Mouse (Mus musculus): ENCODE measurements around the gene Gm16181. TPM values are rescaled to one million over a fixed set of nuclear protein-coding genes. Genes with fewer than 3 reads are reported as not detected.

Gm16181 gene
- total RNA-seq, 4 experiments from 2014 or later, result not detected

- DNase-seq (ENCODE audit: low spot score in 2 of 2), result no peak
These were observed 49.2 kb downstream of the Gm16181 start for GRCm38 (mm10) chr17:35269653-35270347.

DNA sequence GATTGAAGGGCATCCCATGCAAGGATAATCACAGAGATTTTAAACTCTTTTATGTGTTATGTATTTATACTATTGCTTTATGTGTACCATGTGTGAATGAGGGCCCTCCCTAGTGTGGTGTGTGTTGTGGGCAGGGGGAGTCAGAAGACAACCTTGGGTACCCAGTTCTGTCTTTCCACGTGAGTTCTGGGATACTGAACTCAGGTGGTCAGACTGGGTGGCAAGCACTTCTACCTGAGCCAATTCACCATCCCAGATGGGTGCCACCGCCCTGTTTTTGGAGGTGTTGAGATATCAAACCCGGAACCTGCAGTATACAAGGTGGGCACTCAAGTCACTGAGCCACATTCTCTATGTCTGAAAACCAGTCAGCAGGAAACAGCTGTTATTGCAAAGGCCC lies 51.6 kb downstream of the Gm16181 start:
- DNase-seq (ENCODE audit: low spot score in 2 of 2), result no peak

Small RNA genes lying within 50 kb of the gene (microRNA-seq; reads per million reads assigned to microRNA genes)
- gene Mir6973a, result 0 reads per million in 2 experiments
- gene Mir6974, result 0.21 to 0.22 reads per million in 2 experiments
- 0.21 to 0.22 reads per million in 2 experiments for gene Mir6975
- 0 to 0.66 reads per million in 2 experiments for gene Mir8094

Other genes with a start within 250 kb of the Gm16181 start
- 10 to 100 TPM; 11.9 to 17.5 (median 13.7) TPM for gene Hspa1a, start 248.7 kb upstream of the Gm16181 start, total RNA-seq (2022)
- gene Hspa1l, start 248.1 kb upstream of the Gm16181 start, total RNA-seq (2022), result under 1 TPM; 0.24 to 0.72 (median 0.58) TPM
- 10 to 100 TPM; 14.1 to 22.5 (median 17.3) TPM for gene Lsm2, start 239.0 kb upstream of the Gm16181 start, total RNA-seq (2022)
- 10 to 100 TPM; 43.5 to 53.0 (median 48.2) TPM for gene Vars, start 219.8 kb upstream of the Gm16181 start, total RNA-seq (2022)
- 1 to 10 TPM in 3 of 4 experiments, under 1 TPM in 1; 0.95 to 1.5 (median 1.3) TPM for gene Vwa7, start 204.3 kb upstream of the Gm16181 start, total RNA-seq (2022)
- gene Sapcd1, start 192.8 kb upstream of the Gm16181 start, total RNA-seq (2022), result under 1 TPM in 2 of 4 experiments, not detected in 2; 0.59 to 0.67 TPM
- 1 to 10 TPM in 1 of 4 experiments, under 1 TPM in 2, not detected in 1; 0.34 to 1.2 (median 0.78) TPM for gene Msh5, start 174.1 kb upstream of the Gm16181 start, total RNA-seq (2022)
- gene Clic1, start 170.9 kb upstream of the Gm16181 start, total RNA-seq (2022), result 10 to 100 TPM; 10.2 to 18.3 (median 11.8) TPM
- gene Ddah2, start 161.8 kb upstream of the Gm16181 start, total RNA-seq (2022), result 10 to 100 TPM; 13.1 to 20.2 (median 14.8) TPM
- gene Ly6g6c, start 155.4 kb upstream of the Gm16181 start, total RNA-seq (2022), result not detected
- under 1 TPM in 1 of 4 experiments, not detected in 3; 0.15 TPM for gene Mpig6b, start 154.7 kb upstream of the Gm16181 start, total RNA-seq (2022)
- gene Ly6g6e, start 143.9 kb upstream of the Gm16181 start, total RNA-seq (2022), result 1 to 10 TPM; 3.7 to 4.9 (median 4.0) TPM
- gene Ly6g6d, start 142.8 kb upstream of the Gm16181 start, total RNA-seq (2022), result 1 to 10 TPM in 3 of 4 experiments, under 1 TPM in 1; 0.70 to 1.8 (median 1.3) TPM
- under 1 TPM in 2 of 4 experiments, not detected in 2; 0.50 to 0.54 TPM for gene Ly6g6f, start 135.2 kb upstream of the Gm16181 start, total RNA-seq (2022)
- gene Abhd16a, start 131.6 kb upstream of the Gm16181 start, total RNA-seq (2022), result 100 to 1,000 TPM; 117 to 125 (median 121) TPM
- not detected for gene Ly6g5c, start 112.6 kb upstream of the Gm16181 start, total RNA-seq (2022)
- gene Ly6g5b, start 105.4 kb upstream of the Gm16181 start, total RNA-seq (2022), result under 1 TPM; 0.32 to 1.00 (median 0.46) TPM
- gene Gpank1, start 99.4 kb upstream of the Gm16181 start, total RNA-seq (2022), result 10 to 100 TPM; 19.7 to 24.5 (median 22.8) TPM
- 100 to 1,000 TPM; 188 to 228 (median 194) TPM for gene Csnk2b, start 98.8 kb upstream of the Gm16181 start, total RNA-seq (2022)
- gene D17H6S53E, start 94.5 kb upstream of the Gm16181 start, total RNA-seq (2022), result 10 to 100 TPM; 25.6 to 34.3 (median 30.1) TPM
- not detected for gene Apom, start 88.8 kb upstream of the Gm16181 start, total RNA-seq (2022)
- 100 to 1,000 TPM; 263 to 306 (median 290) TPM for gene Bag6, start 85.7 kb upstream of the Gm16181 start, total RNA-seq (2022)
- gene Prrc2a, start 55.9 kb upstream of the Gm16181 start, total RNA-seq (2022), result 100 to 1,000 TPM; 272 to 295 (median 280) TPM
- gene Aif1, start 44.8 kb upstream of the Gm16181 start, total RNA-seq (2022), result 10 to 100 TPM; 11.2 to 30.3 (median 17.4) TPM
- gene Lst1, start 32.4 kb upstream of the Gm16181 start, total RNA-seq (2022), result 10 to 100 TPM in 1 of 4 experiments, 1 to 10 TPM in 3; 6.5 to 10.1 (median 7.9) TPM
- 1 to 10 TPM in 3 of 4 experiments, not detected in 1; 1.0 to 1.6 (median 1.2) TPM for gene Ltb, start 26.4 kb upstream of the Gm16181 start, total RNA-seq (2022)
- under 1 TPM in 1 of 4 experiments, not detected in 3; 0.39 TPM for gene Tnf, start 18.8 kb upstream of the Gm16181 start, total RNA-seq (2022)
- 1 to 10 TPM in 1 of 4 experiments, under 1 TPM in 3; 0.28 to 1.2 (median 0.58) TPM for gene Lta, start 15.5 kb upstream of the Gm16181 start, total RNA-seq (2022)
- 100 to 1,000 TPM; 552 to 589 (median 575) TPM for gene Atp6v1g2, start 12.8 kb downstream of the Gm16181 start, total RNA-seq (2022)
- gene Nfkbil1, start 15.0 kb downstream of the Gm16181 start, total RNA-seq (2022), result 10 to 100 TPM; 14.1 to 18.8 (median 17.1) TPM
- 100 to 1,000 TPM; 175 to 212 (median 200) TPM for gene Ddx39b, start 20.9 kb downstream of the Gm16181 start, total RNA-seq (2022)
- gene H2-D1, start 41.9 kb downstream of the Gm16181 start, total RNA-seq (2022), result 10 to 100 TPM; 29.5 to 72.8 (median 47.5) TPM
- gene H2-Q1, start 99.6 kb downstream of the Gm16181 start, total RNA-seq (2022), result 1 to 10 TPM in 3 of 4 experiments, under 1 TPM in 1; 0.67 to 2.3 (median 1.4) TPM
- 1 to 10 TPM in 2 of 4 experiments, under 1 TPM in 2; 0.34 to 1.3 (median 0.94) TPM for gene H2-Q2, start 121.4 kb downstream of the Gm16181 start, total RNA-seq (2022)
- gene H2-Q4, start 158.8 kb downstream of the Gm16181 start, total RNA-seq (2022), result 1 to 10 TPM; 2.5 to 7.0 (median 4.7) TPM
- gene H2-Q6, start 204.0 kb downstream of the Gm16181 start, total RNA-seq (2022), result 1 to 10 TPM in 1 of 4 experiments, under 1 TPM in 3; 0.38 to 1.5 (median 0.86) TPM
- 1 to 10 TPM in 2 of 4 experiments, under 1 TPM in 2; 0.59 to 2.3 (median 1.1) TPM for gene H2-Q7, start 218.3 kb downstream of the Gm16181 start, total RNA-seq (2022)
- gene H2-Q10, start 249.3 kb downstream of the Gm16181 start, total RNA-seq (2022), result under 1 TPM; 0.26 to 0.72 (median 0.38) TPM

Measured in left cerebral cortex, adult 8-10 months (tissue).